Mouse (Mus musculus) layer of hippocampus, adult 11-12 months (tissue): Measurements from ENCODE around the gene Gm49383.
"Not testable (repeated sequence)": the region's sequence is repeated elsewhere in the genome, so short reads cannot be mapped to it uniquely, and the experiment has no call there.

ENCODE experiments used
- DNase-seq: peaks from one replicate; pipeline ENCODE4 v3.0.0; 2022; ENCODE audit warnings: low spot score

Gene Gm49383

GRCm38 (mm10) chr12:69198985-69199384, 2.1 kb upstream of the Gm49383 start:
- no peak for DNase-seq

GRCm38 (mm10) chr12:69198164-69198535, 1.2 kb upstream of the Gm49383 start, which contains the start of gene Dnaaf2:
Gene Dnaaf2, minus strand, starts transcription at chr12:69198429.
- DNase-seq: peak; percentile 64

DNA sequence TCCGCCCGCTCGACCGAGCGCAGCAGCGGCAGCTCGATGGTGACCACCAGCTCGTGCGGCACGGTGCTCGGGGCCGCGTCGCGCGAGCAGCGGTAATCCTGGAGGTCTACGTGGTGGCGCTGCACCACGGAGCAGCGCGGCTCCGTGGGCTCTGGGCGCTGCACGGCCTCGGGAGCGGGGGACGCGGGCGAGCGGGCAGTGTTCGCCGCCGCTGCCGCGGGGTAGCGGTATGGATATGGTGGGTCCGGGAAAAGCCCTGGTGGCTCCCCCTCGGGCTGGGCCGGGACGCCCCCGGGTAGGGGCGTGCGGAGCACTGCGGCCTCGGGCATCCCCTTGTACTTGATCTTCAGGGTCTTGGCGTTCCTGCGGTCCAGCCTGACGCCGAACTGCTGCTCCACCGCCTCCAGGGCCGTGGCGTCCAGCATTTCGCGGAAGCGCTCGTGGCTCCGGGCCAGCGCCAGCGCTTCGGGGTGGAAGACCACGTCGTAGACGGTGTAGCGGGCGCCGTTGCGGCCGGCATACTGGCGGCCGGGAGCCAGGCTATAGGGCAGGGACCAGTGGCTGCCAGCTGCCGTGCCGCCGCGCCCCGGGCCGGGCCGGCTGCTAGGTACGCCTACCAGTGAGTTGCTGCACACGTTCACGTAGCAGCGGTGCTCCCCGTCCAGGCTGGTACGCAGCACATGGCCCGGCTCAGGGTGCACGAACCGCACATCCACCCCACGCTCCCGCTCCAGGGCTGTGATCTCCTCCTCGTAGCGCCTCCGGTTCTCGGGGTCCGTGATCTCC, 667 bp upstream of the Gm49383 start:
- DNase-seq: no peak

- DNase-seq: no peak
These were observed 4.3 kb downstream of the Gm49383 start for GRCm38 (mm10) chr12:69192637-69193036.

DNA sequence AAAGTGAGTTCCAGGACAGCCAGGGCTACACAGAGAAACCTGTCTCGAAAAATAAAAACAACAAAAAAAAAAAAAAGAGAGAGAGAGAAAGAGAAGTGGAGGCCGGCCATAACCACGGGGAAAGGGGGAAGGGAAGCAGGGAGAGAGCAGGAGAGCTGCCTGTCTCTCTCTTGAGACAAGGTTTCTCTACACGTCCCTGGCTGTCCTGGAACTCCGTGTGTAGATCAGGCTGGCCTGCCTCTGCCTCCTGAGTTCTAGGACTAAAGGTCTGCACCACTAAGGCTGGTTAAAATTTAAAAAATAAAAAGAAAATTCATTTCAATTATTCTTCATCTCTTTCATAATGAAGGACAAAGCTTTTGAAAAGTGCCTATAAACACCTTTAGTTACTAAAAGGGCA, 5.5 kb downstream of the Gm49383 start:
- DNase-seq: no peak

GRCm38 (mm10) chr12:69190522-69190921, 6.4 kb downstream of the Gm49383 start:
- no peak for DNase-seq

DNA sequence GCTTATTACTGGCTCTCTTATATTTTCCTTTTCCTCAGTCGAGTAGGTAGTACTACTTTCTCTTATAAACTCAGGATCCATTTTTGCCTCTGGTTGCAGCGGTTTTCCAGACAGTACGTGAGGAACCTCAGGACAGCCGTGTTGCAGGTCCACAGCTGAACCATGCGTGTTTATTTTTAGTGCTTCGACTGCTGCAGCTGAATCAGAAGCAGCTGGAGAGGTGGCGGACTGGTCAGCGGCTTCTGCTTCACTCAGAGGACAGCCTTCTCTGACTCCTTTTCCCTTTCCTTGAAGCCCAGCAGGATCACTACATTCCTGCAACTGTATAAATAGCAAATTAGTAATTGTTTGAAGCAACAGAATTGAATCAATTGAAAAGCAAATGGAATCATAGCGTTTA, 6.8 kb downstream of the Gm49383 start:
- DNase-seq: no peak

DNA sequence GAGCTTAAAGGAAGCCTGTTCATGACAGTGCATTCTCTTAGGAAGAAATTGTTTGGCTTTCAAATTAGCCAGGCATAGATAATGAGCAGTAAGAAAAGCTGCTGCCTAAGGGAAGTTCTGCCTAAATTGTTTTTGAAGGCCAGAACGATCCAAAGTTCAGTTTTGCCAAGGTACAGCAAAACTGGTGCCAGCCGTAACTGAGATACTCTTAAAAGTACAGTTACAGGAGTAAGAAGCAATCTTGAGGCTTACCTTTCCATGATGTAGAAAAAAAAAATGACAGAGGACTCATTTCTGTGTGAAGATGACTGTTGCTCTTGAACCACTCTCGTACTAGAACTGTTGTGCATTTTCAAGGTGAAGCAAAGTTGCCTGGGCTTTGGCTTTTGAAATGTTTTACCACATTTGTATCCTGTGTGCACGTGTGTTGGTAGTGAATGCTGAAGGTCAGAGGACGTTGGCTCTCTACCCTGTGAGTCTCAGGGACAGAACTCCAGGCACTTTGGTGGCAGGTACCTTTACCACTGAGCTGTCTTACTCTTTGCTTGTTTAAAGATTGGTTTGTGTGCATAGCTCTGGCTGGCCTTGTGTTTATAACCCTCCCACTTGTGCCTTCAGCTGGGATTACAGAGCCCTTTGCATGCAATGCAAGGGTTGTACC, 10.0 kb downstream of the Gm49383 start:
- DNase-seq: no peak

DNA sequence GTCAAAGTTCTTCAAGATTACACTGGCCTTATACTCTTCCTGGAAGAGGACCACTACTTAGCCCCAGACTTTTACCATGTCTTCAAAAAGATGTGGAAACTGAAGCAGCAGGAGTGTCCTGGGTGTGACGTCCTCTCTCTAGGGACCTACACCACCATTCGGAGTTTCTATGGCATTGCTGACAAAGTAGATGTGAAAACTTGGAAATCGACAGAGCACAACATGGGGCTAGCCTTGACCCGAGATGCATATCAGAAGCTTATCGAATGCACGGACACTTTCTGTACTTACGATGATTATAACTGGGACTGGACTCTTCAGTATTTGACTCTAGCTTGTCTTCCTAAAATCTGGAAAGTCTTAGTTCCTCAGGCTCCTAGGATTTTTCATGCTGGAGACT, 11.5 kb downstream of the Gm49383 start:
- DNase-seq: no peak

GRCm38 (mm10) chr12:69184342-69185295, 12.3 kb downstream of the Gm49383 start:
- DNase-seq: peak; percentile 60

- peak; percentile 98 for DNase-seq
These were observed 13.2 kb downstream of the Gm49383 start, which contains the start of the genes Rpl36al and Mgat2 for GRCm38 (mm10) chr12:69183583-69184308. Gene Rpl36al, minus strand, starts transcription at chr12:69184083. Gene Mgat2, plus strand, starts transcription at chr12:69184157.

DNA sequence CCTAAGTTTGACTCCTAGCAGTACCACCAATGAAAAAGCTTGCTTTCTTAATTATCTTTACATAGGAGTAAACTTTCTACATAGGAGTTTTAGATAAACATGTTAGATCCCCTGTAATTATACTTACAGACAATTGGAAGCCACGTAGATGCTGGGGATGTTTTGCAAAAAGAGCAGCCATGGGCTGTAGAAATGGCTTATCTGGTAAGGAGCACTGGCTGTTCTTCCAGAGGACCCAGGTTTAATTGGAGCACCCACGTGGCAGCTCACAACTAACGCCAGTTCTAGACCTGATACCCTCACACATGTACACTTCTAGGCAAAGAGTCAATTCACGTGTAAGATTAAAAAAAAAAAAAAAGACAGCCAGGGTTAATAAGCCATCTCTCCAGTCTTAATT, 15.1 kb downstream of the Gm49383 start:
- DNase-seq: no peak

DNA sequence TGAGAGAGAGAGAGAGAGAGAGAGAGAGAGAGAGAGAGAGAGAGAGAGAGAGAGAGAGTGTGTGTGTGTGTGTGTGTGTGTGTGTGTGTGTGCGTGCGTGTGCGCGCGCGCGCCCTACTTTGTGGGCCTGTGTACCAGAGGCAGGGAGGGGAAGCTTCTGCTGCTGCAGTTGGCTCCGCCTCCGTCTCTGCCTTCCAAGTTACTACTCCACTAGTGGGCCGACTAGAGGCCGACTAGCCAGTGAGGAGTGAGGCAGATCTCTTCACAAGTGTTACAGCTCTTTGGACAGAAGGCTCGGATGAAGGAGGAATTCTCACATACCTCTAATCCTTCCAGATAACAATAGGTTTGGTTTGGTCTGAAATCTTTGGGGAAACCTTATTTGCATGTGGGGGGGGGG, 17.5 kb downstream of the Gm49383 start:
- DNase-seq: no peak

- DNase-seq: no peak
These were observed 19.4 kb downstream of the Gm49383 start for GRCm38 (mm10) chr12:69177526-69177925.

DNA sequence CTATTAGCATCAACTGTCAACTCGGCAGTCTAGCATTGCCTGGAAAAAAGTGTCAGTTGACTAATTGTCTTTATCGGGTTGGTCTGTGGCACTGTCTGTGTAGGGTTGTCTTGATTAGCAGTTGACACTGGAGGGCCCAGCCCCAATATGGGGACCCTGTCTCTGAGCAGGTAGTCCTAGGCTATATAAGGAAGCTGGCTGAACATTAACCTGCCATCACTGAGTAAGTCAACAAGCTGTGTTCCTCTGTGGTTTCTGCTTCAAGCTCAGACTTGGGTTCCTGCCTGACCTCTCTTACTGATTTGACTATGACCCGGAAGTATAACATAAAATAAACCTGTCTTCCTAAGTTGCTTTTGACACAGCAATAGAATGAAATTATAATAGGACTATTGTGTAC, 20.9 kb downstream of the Gm49383 start:
- no peak for DNase-seq

DNA sequence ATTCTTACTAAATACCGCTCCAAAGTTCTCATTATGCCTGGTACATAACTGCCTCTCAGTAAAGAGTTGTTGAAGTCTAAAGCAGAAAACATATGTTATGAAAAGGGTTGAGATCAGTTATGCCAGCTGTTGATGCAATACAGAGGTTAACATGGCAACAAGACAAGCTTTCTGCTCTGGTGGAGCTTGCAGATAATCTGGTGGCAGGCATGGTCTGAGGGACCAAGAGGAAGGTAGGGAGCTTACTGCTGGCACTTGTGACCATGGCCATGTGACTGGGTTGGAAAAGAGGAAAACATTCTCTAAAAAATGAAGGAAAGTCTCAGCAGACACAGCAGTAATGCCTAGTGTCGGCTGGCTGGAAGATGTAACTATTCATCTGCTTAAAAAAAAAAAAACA, 25.6 kb downstream of the Gm49383 start:
- DNase-seq: no peak

DNA sequence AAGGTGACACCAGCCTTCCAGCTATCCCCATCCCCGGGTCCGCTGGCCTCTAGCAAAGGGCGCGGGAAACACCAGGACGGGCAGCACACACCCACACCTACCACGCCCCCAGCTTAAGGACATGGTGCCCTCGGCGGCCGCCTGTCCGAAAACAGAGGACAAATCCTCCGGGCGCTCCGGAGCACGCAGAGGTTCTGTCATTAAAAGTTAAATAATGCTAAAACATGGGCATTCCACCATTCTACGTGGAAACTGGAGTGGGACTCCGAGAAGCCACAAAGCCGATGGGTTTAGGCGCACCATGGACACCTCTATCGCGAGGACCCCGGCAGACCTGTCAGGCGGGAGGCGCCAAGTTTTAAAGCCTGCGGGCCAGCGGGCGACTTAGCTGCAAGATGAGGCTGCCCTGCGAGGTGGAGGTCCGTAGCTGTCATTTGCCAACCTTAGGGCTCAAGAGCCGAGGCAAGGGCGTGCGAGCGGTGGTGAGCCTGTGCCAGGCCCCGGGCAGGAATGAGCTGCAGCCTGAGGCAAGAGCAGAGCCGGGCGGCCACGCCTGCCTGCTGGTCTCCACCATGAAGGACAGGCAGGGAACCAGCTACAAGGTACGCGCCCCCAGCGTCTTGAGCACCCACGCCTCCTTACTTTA, 28.3 kb downstream of the Gm49383 start, which contains the start of gene Lrr1:
TSS of gene Lrr1 (plus strand) at position 354 of the 646 bp plus-strand sequence.
- peak; percentile 89 for DNase-seq

GRCm38 (mm10) chr12:69167656-69168460, 29.0 kb downstream of the Gm49383 start:
- DNase-seq: no peak

DNA sequence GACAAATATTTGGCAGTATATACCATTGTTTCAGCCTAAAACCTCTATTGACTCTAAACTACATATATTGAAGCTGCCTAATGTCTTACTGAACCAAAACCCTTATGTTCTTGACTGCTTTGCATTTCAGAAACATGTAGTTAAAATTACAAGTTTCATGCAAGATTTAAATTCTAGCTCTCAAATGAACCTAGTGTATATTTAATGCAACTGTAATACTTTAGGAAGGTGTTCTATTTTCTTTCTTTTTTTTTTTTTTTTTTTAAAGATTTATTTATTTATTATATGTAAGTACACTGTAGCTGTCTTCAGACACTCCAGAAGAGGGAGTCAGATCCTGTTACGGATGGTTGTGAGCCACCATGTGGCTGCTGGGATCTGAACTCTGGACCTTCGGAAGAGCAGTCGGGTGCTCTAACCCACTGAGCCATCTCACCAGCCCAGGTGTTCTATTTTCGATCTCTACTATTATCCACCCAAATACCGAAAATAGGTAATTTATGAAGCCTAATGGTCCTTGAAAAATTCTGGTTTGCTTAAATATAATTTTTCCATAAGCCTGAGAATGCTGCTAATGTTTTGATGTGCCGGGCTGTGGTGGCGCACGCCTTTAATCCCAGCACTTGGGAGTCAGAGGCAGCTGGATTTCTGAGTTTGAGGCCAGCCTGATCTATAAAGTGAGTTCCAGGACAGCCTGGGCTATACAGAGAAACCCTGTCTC, 29.9 kb downstream of the Gm49383 start:
- not testable (repeated sequence) for DNase-seq
